Mouse (Mus musculus): ENCODE results near the gene Pdcd10.

- TF ChIP-seq GATA1 (IDR thresholded peaks at IDR 0.05; ENCODE audit: low read length): no peak
- TF ChIP-seq TAL1 (IDR thresholded peaks at IDR 0.05; ENCODE audit: low read length): no peak
Observed at GRCm38 (mm10) chr3:75584898-75585297, 28.2 kb upstream of the Pdcd10 start.

All from erythroblast, embryonic 14.5 days (primary cell).